Mouse (Mus musculus) kidney, embryonic 15.5 days (tissue): Measurements from ENCODE around the gene Trp53. TPM values are rescaled to one million over a fixed set of nuclear protein-coding genes. Genes with fewer than 3 reads are reported as not detected.
A peak's percentile ranks its signal among the peaks of the same experiment; 100 is the strongest.

Experiments
- ATAC-seq: fragments of 200-750 bp; cut with Nextera tagmentation; replicated peaks from 2 replicates; pipeline ENCODE4 v1.8.0; 2017; ENCODE audit warnings: moderate TSS enrichment; ENCODE audit not compliant: low FRiP score
- H3K27ac ChIP-seq: fragments of 300-500 bp; sonication (generic); 2 replicates; pipeline ENCODE4 v1.5.1; 2015; ENCODE audit warnings: mild to moderate bottlenecking, inconsistent platforms
- H3K27me3 ChIP-seq: fragments of 300-500 bp; sonication (generic); 2 replicates; pipeline ENCODE4 v1.6.1; 2015; ENCODE audit warnings: inconsistent platforms
- H3K36me3 ChIP-seq: fragments of 300-500 bp; sonication (generic); 2 replicates; pipeline ENCODE4 v1.6.1; 2015; ENCODE audit warnings: inconsistent platforms
- H3K4me1 ChIP-seq: fragments of 300-500 bp; sonication (generic); 2 replicates; pipeline ENCODE4 v1.6.1; 2015; ENCODE audit warnings: inconsistent platforms
- H3K4me2 ChIP-seq: fragments of 300-500 bp; sonication (generic); 2 replicates; pipeline ENCODE4 v1.6.1; 2015; ENCODE audit warnings: moderate library complexity, mild to moderate bottlenecking, inconsistent platforms
- H3K4me3 ChIP-seq: fragments of 300-500 bp; sonication (generic); replicated peaks from 2 replicates; pipeline ENCODE4 v1.5.1; 2015; ENCODE audit warnings: mild to moderate bottlenecking, inconsistent platforms
- H3K9ac ChIP-seq: fragments of 300-500 bp; sonication (generic); 2 replicates; pipeline ENCODE4 v1.6.1; 2015; ENCODE audit warnings: mild to moderate bottlenecking, inconsistent platforms
- H3K9me3 ChIP-seq: fragments of 300-500 bp; sonication (generic); replicated peaks from 2 replicates; pipeline ENCODE4 v1.6.1; 2016; ENCODE audit warnings: inconsistent platforms
- WGBS: fragments of 180-500 bp; shearing (Covaris S2); methylation state at CpG from one replicate; pipeline ENCODE4 v1.1.7; 2015; ENCODE audit warnings: mixed read lengths; 5-methylcytosine and 5-hydroxymethylcytosine counted together
- polyA plus RNA-seq: library from polyadenylated mRNA; unstranded; fragments of >200 nt; fragmentation: Nextera tagmentation; extraction: Ambion mirVana; gene quantifications from 2 replicates; pipeline ENCODE4 v1.2.1, GENCODE M21; 2015

The Trp53 gene
- polyA plus RNA-seq, 1 experiment from 2014 or later, result 195 TPM

GRCm38 (mm10) chr11:69552622-69553340, 27.4 kb upstream of the Trp53 start:
- Histone ChIP-seq H3K4me2 (no peak overlapping the region), H3K9ac (no peak overlapping the region), H3K4me3 (no peak overlapping the region), H3K27ac (no peak overlapping the region), H3K4me1 (peaks cover 37% of the 10 kb centered on the region), H3K36me3 (no peaks in the 10 kb centered on the region), H3K9me3 (no peaks in the 10 kb centered on the region), H3K27me3 (peaks cover 19% of the 10 kb centered on the region)
- no peak for ATAC-seq
- 26% methylated on average over 14 of the region's 14 CpGs for WGBS

GRCm38 (mm10) chr11:69553341-69553721, 26.8 kb upstream of the Trp53 start:
- H3K9me3 ChIP-seq, result no peaks in the 10 kb centered on the region
- WGBS, result 16% methylated on average over 2 of the region's 2 CpGs
- no peaks in the 10 kb centered on the region for H3K36me3 ChIP-seq
- no peak overlapping the region for H3K27ac ChIP-seq
- no peak overlapping the region for H3K4me3 ChIP-seq
- H3K9ac ChIP-seq, result no peak overlapping the region
- peaks cover 40% of the 10 kb centered on the region for H3K4me1 ChIP-seq
- no peak overlapping the region for H3K4me2 ChIP-seq
- ATAC-seq, result no peak
- H3K27me3 ChIP-seq, result peaks cover 14% of the 10 kb centered on the region

- Histone ChIP-seq H3K4me2 (no peak overlapping the region), H3K4me1 (peaks cover 46% of the 10 kb centered on the region), H3K4me3 (no peak overlapping the region), H3K9me3 (no peaks in the 10 kb centered on the region), H3K36me3 (no peaks in the 10 kb centered on the region), H3K9ac (no peak overlapping the region), H3K27ac (no peak overlapping the region; the same call in 1 of the 2 replicates), H3K27me3 (peaks cover 6% of the 10 kb centered on the region)
- no peak for ATAC-seq
- 84% methylated on average over 5 of the region's 5 CpGs for WGBS
Observed at GRCm38 (mm10) chr11:69554539-69555140, 25.5 kb upstream of the Trp53 start.

- Histone ChIP-seq H3K4me2 (peak overlapping the region; percentile 13; the same call in 1 of the 2 replicates), H3K36me3 (peaks cover 11% of the 10 kb centered on the region), H3K9me3 (no peaks in the 10 kb centered on the region), H3K9ac (no peak overlapping the region), H3K27ac (no peak overlapping the region), H3K4me3 (0 out of 2 replicates have a peak overlapping the region, but pooled peaks have one; percentile 1), H3K4me1 (peaks cover 61% of the 10 kb centered on the region), H3K27me3 (peaks cover 7% of the 10 kb centered on the region)
- ATAC-seq, result no peak
- WGBS, result 40% methylated on average over 14 of the region's 14 CpGs
Observed at GRCm38 (mm10) chr11:69557381-69557958, 22.7 kb upstream of the Trp53 start.

GRCm38 (mm10) chr11:69558756-69559155, 21.4 kb upstream of the Trp53 start:
- no peak overlapping the region for H3K27ac ChIP-seq
- H3K4me3 ChIP-seq, result peak overlapping the region; percentile 63
- peaks cover 8% of the 10 kb centered on the region for H3K27me3 ChIP-seq
- peaks cover 24% of the 10 kb centered on the region for H3K36me3 ChIP-seq
- peak overlapping the region; percentile 98 for H3K4me2 ChIP-seq
- no peaks in the 10 kb centered on the region for H3K9me3 ChIP-seq
- H3K9ac ChIP-seq, result 0 out of 2 replicates have a peak overlapping the region, but pooled peaks have one; percentile 85
- WGBS, result 15% methylated on average over 6 of the region's 6 CpGs
- no peak for ATAC-seq
- peaks cover 53% of the 10 kb centered on the region for H3K4me1 ChIP-seq

GRCm38 (mm10) chr11:69559183-69559582, 21.0 kb upstream of the Trp53 start:
- H3K9me3 ChIP-seq, result no peaks in the 10 kb centered on the region
- peaks cover 53% of the 10 kb centered on the region for H3K4me1 ChIP-seq
- H3K9ac ChIP-seq, result peak overlapping the region; percentile 85
- H3K4me2 ChIP-seq, result peak overlapping the region; percentile 98
- no peak for ATAC-seq
- WGBS, result 10% methylated on average over 5 of the region's 5 CpGs
- peaks cover 8% of the 10 kb centered on the region for H3K27me3 ChIP-seq
- H3K36me3 ChIP-seq, result peaks cover 28% of the 10 kb centered on the region
- H3K4me3 ChIP-seq, result peak overlapping the region; percentile 63
- H3K27ac ChIP-seq, result no peak overlapping the region

GRCm38 (mm10) chr11:69559851-69560765, 20.1 kb upstream of the Trp53 start, which contains the start of gene Efnb3:
Efnb3 (minus strand) TSS chr11:69560205.
- H3K27me3 ChIP-seq, result peaks cover 8% of the 10 kb centered on the region
- WGBS, result 1% methylated on average over 59 of the region's 59 CpGs
- peak within 1 kb of the TSS; percentile 85 for H3K9ac ChIP-seq
- H3K36me3 ChIP-seq, result peaks cover 37% of the 10 kb centered on the region
- H3K27ac ChIP-seq, result 0 out of 2 replicates have a peak within 1 kb of the TSS, but pooled peaks have one; percentile 52
- no peaks in the 10 kb centered on the region for H3K9me3 ChIP-seq
- H3K4me3 ChIP-seq, result peak within 1 kb of the TSS; percentile 63
- peak; percentile 63 for ATAC-seq
- peak within 1 kb of the TSS; percentile 98 for H3K4me2 ChIP-seq
- peaks cover 49% of the 10 kb centered on the region for H3K4me1 ChIP-seq

GRCm38 (mm10) chr11:69560896-69561854, 19.0 kb upstream of the Trp53 start:
- ATAC-seq, result no peak
- H3K9ac ChIP-seq, result peak overlapping the region; percentile 85; the same call in 1 of the 2 replicates
- H3K27me3 ChIP-seq, result peaks cover 8% of the 10 kb centered on the region
- H3K36me3 ChIP-seq, result peaks cover 46% of the 10 kb centered on the region
- H3K4me2 ChIP-seq, result peak overlapping the region; percentile 98
- 43% methylated on average over 16 of the region's 16 CpGs for WGBS
- H3K9me3 ChIP-seq, result no peaks in the 10 kb centered on the region
- H3K4me1 ChIP-seq, result peaks cover 48% of the 10 kb centered on the region
- peak overlapping the region; percentile 63 for H3K4me3 ChIP-seq
- no peak overlapping the region for H3K27ac ChIP-seq

- peaks cover 66% of the 10 kb centered on the region for H3K36me3 ChIP-seq
- 90% methylated on average over 13 of the region's 13 CpGs for WGBS
- no peak overlapping the region for H3K9ac ChIP-seq
- H3K27me3 ChIP-seq, result 0 out of 2 replicates have a peak, but pooled peaks cover 3% of the 10 kb centered on the region
- no peak overlapping the region for H3K27ac ChIP-seq
- no peaks in the 10 kb centered on the region for H3K9me3 ChIP-seq
- ATAC-seq, result no peak
- no peak overlapping the region for H3K4me2 ChIP-seq
- no peak overlapping the region for H3K4me3 ChIP-seq
- H3K4me1 ChIP-seq, result peaks cover 37% of the 10 kb centered on the region
Observed at GRCm38 (mm10) chr11:69563373-69563772, 16.8 kb upstream of the Trp53 start.

GRCm38 (mm10) chr11:69564391-69564790, 15.8 kb upstream of the Trp53 start:
- Histone ChIP-seq H3K36me3 (peaks cover 70% of the 10 kb centered on the region), H3K4me3 (no peak overlapping the region), H3K4me2 (no peak overlapping the region), H3K9ac (no peak overlapping the region), H3K9me3 (no peaks in the 10 kb centered on the region), H3K27ac (no peak overlapping the region), H3K27me3 (0 out of 2 replicates have a peak, but pooled peaks cover 3% of the 10 kb centered on the region), H3K4me1 (peaks cover 27% of the 10 kb centered on the region)
- 55% methylated on average over 3 of the region's 3 CpGs for WGBS
- no peak for ATAC-seq
